Mouse (Mus musculus) myocyte (in vitro differentiated cells): Measurements from ENCODE around the gene Gm20388.

Experiments
- CEBPB ChIP-seq: IDR thresholded peaks from 2 replicates; pipeline ENCODE4 v1.6.1; 2011; ENCODE audit warnings: mild to moderate bottlenecking, moderate library complexity; ENCODE audit not compliant: poor library complexity, insufficient read depth, severe bottlenecking
- E2F4 ChIP-seq: IDR thresholded peaks from one replicate; pipeline ENCODE4 v1.6.1; 2011; ENCODE audit warnings: mild to moderate bottlenecking, control low read depth, moderate library complexity; ENCODE audit not compliant: insufficient read depth
- MYOD1 ChIP-seq, 3 experiments: IDR thresholded peaks; one replicate each; pipeline ENCODE4 v1.6.1; 2011; ENCODE audit warnings: control low read depth in 2 of 3, low read depth in 2 of 3, mild to moderate bottlenecking in 2 of 3, moderate library complexity in 1 of 3; ENCODE audit not compliant: insufficient read length in 2 of 3, control insufficient read depth in 1 of 3
- MYOG ChIP-seq, 3 experiments: IDR thresholded peaks; one replicate each; pipeline ENCODE4 v1.6.1; 2011; ENCODE audit warnings: control low read depth in 2 of 3, low read depth in 2 of 3, mild to moderate bottlenecking in 2 of 3; ENCODE audit not compliant: insufficient read length in 2 of 3, control insufficient read depth in 1 of 3, insufficient read depth in 1 of 3
- POLR2A ChIP-seq: IDR thresholded peaks from one replicate; pipeline ENCODE4 v1.6.1; 2011; ENCODE audit warnings: low read depth, mild to moderate bottlenecking, control low read depth, moderate library complexity; ENCODE audit not compliant: insufficient read length
- POLR2AphosphoS2 ChIP-seq: IDR thresholded peaks from one replicate; pipeline ENCODE4 v1.6.1; 2011; ENCODE audit warnings: low read depth, control low read depth; ENCODE audit not compliant: insufficient read length
- REST ChIP-seq: IDR thresholded peaks from one replicate; pipeline ENCODE4 v1.6.1; 2011; ENCODE audit warnings: mild to moderate bottlenecking, control low read depth, moderate library complexity; ENCODE audit not compliant: insufficient read depth, insufficient read length

DNA sequence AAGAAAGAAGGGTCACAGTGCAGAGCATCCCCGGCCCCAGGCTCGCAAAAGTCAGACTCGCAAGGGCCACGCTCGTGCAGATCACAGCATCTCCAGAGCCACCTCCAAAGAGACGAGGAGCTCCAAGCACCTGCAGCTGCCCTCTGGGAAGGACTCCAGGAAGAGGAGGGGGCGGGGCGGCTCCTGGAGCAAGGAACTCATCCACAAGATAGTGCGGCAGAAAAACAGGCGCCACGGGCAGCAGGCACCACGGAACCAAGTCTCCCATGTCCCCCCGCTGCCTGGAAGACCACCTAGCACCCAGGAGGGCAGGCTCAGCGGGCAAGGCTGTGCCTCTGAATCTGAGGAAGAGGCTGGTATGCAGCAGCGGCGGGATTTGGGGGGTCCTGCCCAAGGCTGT lies 2352.2 kb downstream of the Gm20388 start:
- no peak for TF ChIP-seq POLR2A
- no peak for TF ChIP-seq E2F4
- TF ChIP-seq CEBPB, result no peak
- no peak for TF ChIP-seq POLR2AphosphoS2
- TF ChIP-seq REST, result no peak
- TF ChIP-seq MYOG (IDR thresholded peaks at IDR 0.05; ENCODE audit: control insufficient read depth in 1 of 3, insufficient read depth in 1 of 3, insufficient read length in 2 of 3, low read depth in 2 of 3), result no peak
- no peak for TF ChIP-seq MYOD1 (IDR thresholded peaks at IDR 0.05; ENCODE audit: control insufficient read depth in 1 of 3, insufficient read length in 2 of 3, low read depth in 2 of 3)
